Mouse (Mus musculus): ENCODE measurements around the gene Rapgef4.

- TF ChIP-seq CTCF (IDR thresholded peaks at IDR 0.05; ENCODE audit: control insufficient read depth, insufficient read depth, insufficient read length) (no peak), USF1 (IDR thresholded peaks at IDR 0.05; ENCODE audit: low read depth) (no peak)
These were observed 139.2 kb downstream of the Rapgef4 start for GRCm38 (mm10) chr2:72120211-72120610.
